ENCODE assay signal across 10 mouse cellular contexts in the genomic region with DNA sequence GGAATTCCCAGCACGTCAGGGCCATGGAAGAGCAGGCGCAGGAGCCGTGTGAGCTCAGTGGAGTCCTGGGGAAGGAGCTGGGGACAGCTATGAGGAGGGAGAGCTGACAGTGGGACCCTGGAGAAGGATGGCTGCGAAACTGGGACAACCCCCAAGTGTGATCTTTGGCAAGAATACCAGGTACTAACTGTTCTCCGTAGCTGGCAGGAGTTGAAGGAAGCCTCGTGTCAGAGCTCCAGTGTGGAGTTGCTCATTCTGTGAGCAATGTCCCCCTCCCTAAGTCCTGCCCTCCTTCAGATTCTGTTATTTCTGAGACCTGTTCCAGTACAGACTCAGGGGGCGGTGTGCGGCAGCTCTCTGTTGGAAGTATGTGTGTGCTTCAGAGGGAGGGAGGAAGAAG. TPM values are rescaled to one million over a fixed set of nuclear protein-coding genes. Genes with fewer than 3 reads are reported as not detected.
A peak's percentile ranks its signal among the peaks of the same experiment; 100 is the strongest.
DNase-seq lines count a peak whose midpoint lies in the region; ATAC-seq and TF ChIP-seq lines count a peak whose summit lies in the region.
"Had no signal": no experiment of that assay in that cellular context is flagged by ENCODE, and none has a peak within 500 bp of the region (broad histone marks: within the 10 kb centered on the region; RNA-seq: fewer than 3 reads in every experiment).

No protein-coding gene starts in this region.

- H3K36me3 ChIP-seq in intestine, postnatal 0 days (ENCODE audit: control insufficient read depth, insufficient read depth) = no peaks in the 10 kb centered on the region
- H3K36me3 ChIP-seq in intestine, embryonic 16.5 days (ENCODE audit: control insufficient read depth, insufficient read depth, low read length) = no peaks in the 10 kb centered on the region
- no peaks in the 10 kb centered on the region for H3K36me3 ChIP-seq in heart, embryonic 15.5 days
- H3K36me3 ChIP-seq: G1E; midbrain, embryonic 12.5 days had no signal

- no peak overlapping the region for H3K27ac ChIP-seq in intestine, postnatal 0 days (ENCODE audit: low read depth, low read length)
- H3K27ac ChIP-seq in intestine, embryonic 16.5 days (ENCODE audit: low read length) = no peak overlapping the region
- no peak overlapping the region for H3K27ac ChIP-seq in heart, embryonic 15.5 days
- H3K27ac ChIP-seq: layer of hippocampus, adult 2 months; midbrain, embryonic 12.5 days had no signal

- 74% methylated on average over 8 of the region's 8 CpGs for WGBS in intestine, postnatal 0 days
- 67% methylated on average over 8 of the region's 8 CpGs for WGBS in intestine, embryonic 16.5 days
- WGBS in heart, embryonic 15.5 days = 34% methylated on average over 8 of the region's 8 CpGs

- H3K4me1 ChIP-seq in intestine, postnatal 0 days (replicated peaks; ENCODE audit: control insufficient read depth, insufficient read depth, low read length) = no peaks in the 10 kb centered on the region
- no peaks in the 10 kb centered on the region for H3K4me1 ChIP-seq in intestine, embryonic 16.5 days (ENCODE audit: control insufficient read depth, insufficient read depth, low read length)
- H3K4me1 ChIP-seq in heart, embryonic 15.5 days (replicated peaks) = peaks cover 12% of the 10 kb centered on the region
- H3K4me1 ChIP-seq: midbrain, embryonic 12.5 days had no signal

- no peaks in the 10 kb centered on the region for H3K27me3 ChIP-seq in intestine, postnatal 0 days (replicated peaks; ENCODE audit: control insufficient read depth, insufficient read depth, low read length)
- no peaks in the 10 kb centered on the region for H3K27me3 ChIP-seq in intestine, embryonic 16.5 days (replicated peaks; ENCODE audit: control insufficient read depth, insufficient read depth, low read length)
- H3K27me3 ChIP-seq in heart, embryonic 15.5 days = no peaks in the 10 kb centered on the region
- H3K27me3 ChIP-seq: midbrain, embryonic 12.5 days had no signal

- H3K4me3 ChIP-seq in intestine, postnatal 0 days (ENCODE audit: low read depth, low read length) = no peak overlapping the region
- H3K4me3 ChIP-seq in intestine, embryonic 16.5 days (ENCODE audit: low read length) = no peak overlapping the region
- H3K4me3 ChIP-seq in heart, embryonic 15.5 days = no peak overlapping the region
- H3K4me3 ChIP-seq: layer of hippocampus, adult 2 months; midbrain, embryonic 12.5 days had no signal

- H3K4me2 ChIP-seq in intestine, postnatal 0 days (replicated peaks; ENCODE audit: low read depth) = no peak overlapping the region
- no peak overlapping the region for H3K4me2 ChIP-seq in intestine, embryonic 16.5 days (ENCODE audit: low read depth, low read length)
- H3K4me2 ChIP-seq in heart, embryonic 15.5 days = peak overlapping the region; percentile 14; the same call in 1 of the 2 replicates
- H3K4me2 ChIP-seq: midbrain, embryonic 12.5 days had no signal

- no peak overlapping the region for H3K9ac ChIP-seq in intestine, postnatal 0 days (ENCODE audit: low read depth, low read length)
- H3K9ac ChIP-seq in intestine, embryonic 16.5 days (ENCODE audit: low read depth, low read length) = no peak overlapping the region
- H3K9ac ChIP-seq in heart, embryonic 15.5 days = no peak overlapping the region
- H3K9ac ChIP-seq: midbrain, embryonic 12.5 days had no signal

- 0 out of 2 replicates have a peak, but pooled peaks have one; percentile 4 for TF ChIP-seq CTCF in intestine, postnatal 0 days (IDR thresholded peaks at IDR 0.05; ENCODE audit: low read depth)

- DNase-seq in left cerebral cortex, postnatal 36 days (ENCODE audit: low spot score in 2 of 2) = peak; percentile 67 to 70
- DNase-seq in telencephalon, adult 2 months (ENCODE audit: low read depth, low spot score) = peak; percentile 75
- no peak for DNase-seq in adipocyte (ENCODE audit: low spot score)
- DNase-seq in natural killer cell, adult 2 months (ENCODE audit: low spot score in 2 of 2) = no peak

- intact Hi-C loops in left cerebral cortex, postnatal 36 days (cut with DNase I) = no loop called here

- H3K9me3 ChIP-seq in intestine, postnatal 0 days (ENCODE audit: control insufficient read depth) = no peaks in the 10 kb centered on the region
- no peaks in the 10 kb centered on the region for H3K9me3 ChIP-seq in intestine, embryonic 16.5 days (ENCODE audit: control insufficient read depth, low read length)
- no peaks in the 10 kb centered on the region for H3K9me3 ChIP-seq in heart, embryonic 15.5 days (replicated peaks)
- H3K9me3 ChIP-seq: G1E; midbrain, embryonic 12.5 days had no signal

- no peak for ATAC-seq in intestine, postnatal 0 days
- ATAC-seq in intestine, embryonic 16.5 days = no peak
- peak; percentile 73 for ATAC-seq in heart, embryonic 15.5 days (replicated peaks; ENCODE audit: insufficient number of reproducible peaks, insufficient read depth, low FRiP score, low read depth)

RNA-seq across cellular contexts. Expression of a gene that starts 36.9 kb away (rescaled TPM):
- polyA plus RNA-seq in intestine, postnatal 0 days (2015; fragmentation: Nextera tagmentation; extraction: Ambion mirVana) = 15.2 and 18.6 TPM in 2 replicates
- polyA plus RNA-seq in intestine, embryonic 16.5 days (2015; fragmentation: Nextera tagmentation; extraction: Ambion mirVana) = 4.9 and 6.0 TPM in 2 replicates
- 5.7 TPM in 2 replicates for polyA plus RNA-seq in heart, embryonic 15.5 days (2015; fragmentation: Nextera tagmentation; extraction: Ambion mirVana)
- 100 to 1,000 TPM; 146 to 182 TPM for total RNA-seq in left cerebral cortex, postnatal 36 days (2021)
- polyA plus RNA-seq: G1E had no signal

Comparison
In these comparisons a context has a peak if more than half of its experiments do, and no peak if none do; other contexts are left out.
1. DNase-seq: peak in left cerebral cortex, postnatal 36 days (2 of 2) and telencephalon, adult 2 months (single experiment); none in adipocyte (single experiment) and natural killer cell, adult 2 months (0 of 2).